Mouse (Mus musculus): ENCODE data around the gene Flnb.
A peak's percentile ranks its signal among the peaks of the same experiment; 100 is the strongest.

The Flnb gene

DNA sequence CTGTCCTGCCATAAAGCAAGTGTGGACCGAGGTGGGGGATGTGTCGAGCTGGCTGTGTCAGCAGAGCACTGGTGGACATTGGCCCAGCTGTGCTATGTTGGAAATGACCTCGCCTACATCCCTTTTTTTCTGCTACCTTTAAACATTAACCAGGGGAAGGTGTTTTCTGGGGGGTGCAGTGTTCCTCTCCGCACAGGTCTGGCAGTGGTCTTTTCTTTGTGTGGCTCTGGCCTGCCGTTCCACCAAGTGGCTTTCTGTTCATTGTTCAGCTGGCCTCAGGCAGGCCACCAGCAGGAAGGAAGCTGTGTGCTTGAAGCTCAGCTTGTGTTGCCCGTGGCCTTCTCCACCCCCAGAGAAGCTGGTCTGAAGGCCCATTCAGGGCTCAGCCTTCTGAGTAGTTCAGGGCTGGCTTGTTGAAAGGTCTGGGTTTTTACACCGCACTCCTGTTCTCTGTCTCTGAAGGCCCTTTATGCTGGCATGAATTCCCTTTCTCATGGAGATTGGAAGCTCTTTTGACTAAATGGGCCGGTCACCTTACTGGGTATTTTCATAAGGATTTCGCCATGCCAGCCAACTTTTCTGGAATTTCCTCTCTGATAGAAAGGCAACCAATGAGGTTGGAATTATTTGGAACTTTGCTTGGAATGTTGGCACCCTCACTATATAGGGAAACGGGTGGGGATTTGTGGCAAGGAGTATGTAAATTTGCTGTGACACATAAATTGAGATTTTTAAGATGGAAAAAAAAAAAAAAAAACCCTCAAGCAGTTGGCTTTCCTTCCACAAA, 8.6 kb downstream of the Flnb start:
- DNase-seq: no peak

DNA sequence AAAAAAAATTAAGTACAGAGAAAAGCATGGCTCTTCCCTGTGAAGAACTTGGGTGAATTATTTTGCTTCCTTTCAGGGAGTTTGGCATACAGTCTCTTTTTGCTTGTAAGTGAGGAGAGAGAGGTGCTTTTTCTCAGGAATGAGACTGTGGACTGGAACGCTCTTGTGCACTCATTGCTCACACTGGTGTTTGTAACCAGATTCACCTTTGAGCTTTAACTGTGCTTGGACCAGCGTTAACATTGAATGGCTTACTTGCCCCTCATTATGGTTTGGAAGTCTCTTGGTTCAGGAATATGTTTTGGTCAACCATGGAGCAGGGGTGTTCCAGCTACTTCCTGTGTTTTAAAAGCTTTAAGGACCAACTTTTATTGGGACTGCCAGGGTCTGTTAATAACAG, 11.4 kb downstream of the Flnb start:
- DNase-seq: no peak

DNA sequence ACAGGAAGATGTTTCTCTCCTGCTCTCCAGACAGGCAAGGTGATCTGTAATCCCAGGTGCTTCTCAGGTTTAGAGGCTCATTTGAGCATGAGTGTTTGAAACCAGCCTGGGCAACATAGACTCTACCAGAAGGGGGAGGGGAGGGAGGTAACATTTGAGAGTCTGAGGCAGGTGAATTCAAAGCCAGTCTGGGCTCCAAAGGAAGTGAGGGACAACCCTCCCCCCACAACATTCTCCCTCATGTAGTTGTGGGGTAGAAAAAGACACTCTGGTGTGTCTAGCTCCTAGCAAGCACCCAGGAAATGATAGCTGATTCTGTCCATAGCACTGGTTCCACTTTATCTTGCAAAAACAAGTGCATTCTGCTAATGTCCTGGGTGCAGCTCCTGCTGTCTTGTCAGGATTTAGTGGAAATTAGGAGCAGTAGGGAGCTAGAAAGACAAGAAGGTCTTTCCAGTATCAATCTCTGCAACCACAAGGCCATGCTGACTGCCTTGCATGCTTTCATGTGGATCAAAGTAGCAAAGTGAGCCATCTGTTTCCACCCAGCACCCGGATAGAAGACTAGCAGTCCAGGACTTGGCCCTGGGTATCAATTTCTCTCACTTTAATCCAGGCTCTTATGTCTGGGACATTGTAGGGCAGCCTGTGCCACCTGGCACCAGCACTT, 14.1 kb downstream of the Flnb start:
- peak; percentile 46 to 53 for DNase-seq

DNA sequence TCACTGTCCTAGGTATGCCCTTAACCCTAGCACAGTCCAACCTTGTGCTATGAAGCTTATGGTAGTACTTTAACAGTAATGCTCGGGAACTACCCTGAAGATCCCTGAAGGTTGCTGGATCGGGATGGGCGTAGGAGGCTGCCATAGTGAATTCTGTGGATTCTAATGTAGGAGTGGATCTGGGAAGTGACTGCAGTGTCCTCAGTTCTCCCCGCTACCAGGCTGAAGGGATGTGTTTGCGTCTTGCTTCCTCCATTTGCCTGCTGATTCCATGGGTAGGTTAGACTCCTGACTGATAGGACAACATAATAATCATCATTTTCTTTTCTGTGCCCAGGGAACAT, 14.7 kb downstream of the Flnb start:
- DNase-seq: no peak

DNA sequence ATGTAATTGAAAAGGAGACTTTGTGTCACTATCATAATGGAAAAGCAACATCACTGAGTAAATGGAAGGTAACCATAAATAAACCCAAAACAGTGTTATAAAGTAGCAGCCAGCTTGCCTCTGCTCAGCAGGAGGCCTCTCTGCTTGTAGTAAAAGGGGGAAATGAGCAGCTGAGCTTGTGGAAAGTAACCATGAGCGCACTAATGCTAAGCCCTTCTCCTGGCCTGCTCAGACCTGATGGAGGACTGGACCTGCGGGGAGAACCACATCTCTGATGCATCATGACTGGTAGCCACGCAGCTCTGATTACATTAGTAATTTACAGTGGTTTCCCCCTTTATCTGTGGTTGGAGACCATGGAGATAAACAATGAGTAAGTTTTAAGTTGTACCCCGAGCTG, 15.7 kb downstream of the Flnb start:
- no peak for DNase-seq

DNA sequence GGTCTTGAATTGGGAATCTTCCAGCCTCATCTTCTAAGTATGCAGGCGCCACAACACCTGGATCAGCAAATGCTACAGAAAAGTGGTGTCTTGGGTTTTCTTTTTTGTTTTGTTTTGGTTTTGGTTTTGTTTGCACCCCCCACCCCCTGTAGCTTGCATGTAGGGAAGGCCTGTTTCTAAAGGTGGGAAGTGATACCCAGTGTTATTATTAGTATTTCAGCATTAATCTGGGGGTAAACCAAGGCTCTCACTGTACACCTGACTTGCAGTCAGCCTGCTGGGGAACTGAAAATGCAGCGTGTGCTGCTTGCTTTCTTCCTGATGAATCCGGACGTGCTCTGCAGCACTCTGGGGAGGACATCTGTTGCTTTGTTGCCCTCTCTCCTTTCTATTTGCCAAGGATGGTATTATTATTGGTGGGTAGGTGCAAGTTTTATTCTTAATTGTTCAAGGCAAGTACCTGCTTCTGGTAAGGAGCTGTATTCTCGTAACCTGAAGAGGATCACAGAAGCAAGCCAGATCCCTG, 20.9 kb downstream of the Flnb start:
- no peak for DNase-seq

DNA sequence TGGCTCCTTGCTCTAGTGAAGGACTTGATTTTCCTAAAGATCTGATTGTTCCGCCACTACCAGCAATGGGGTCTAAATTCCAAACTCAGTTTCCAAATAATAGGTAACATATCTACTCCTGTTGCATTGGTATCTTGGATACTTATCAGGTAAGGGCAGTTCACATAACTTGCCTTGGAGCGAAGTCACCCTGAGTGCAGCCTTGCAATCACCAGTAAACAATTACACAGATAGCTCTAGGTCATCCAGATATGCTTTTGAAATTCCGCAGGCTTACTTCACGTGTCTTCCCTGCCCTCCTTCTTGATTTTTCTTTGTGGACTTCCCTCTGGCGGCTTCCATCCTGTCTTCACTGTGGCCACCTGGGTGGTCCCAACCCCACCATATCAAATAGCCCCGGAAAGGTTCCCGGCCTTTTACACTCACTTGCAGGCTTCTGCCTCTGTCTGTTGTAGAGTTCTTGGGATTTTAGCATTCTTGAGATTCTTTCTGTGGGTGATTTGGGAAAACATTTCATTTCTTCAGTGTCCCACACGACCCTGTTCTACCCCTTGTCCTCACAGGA, 22.3 kb downstream of the Flnb start:
- DNase-seq: no peak

DNA sequence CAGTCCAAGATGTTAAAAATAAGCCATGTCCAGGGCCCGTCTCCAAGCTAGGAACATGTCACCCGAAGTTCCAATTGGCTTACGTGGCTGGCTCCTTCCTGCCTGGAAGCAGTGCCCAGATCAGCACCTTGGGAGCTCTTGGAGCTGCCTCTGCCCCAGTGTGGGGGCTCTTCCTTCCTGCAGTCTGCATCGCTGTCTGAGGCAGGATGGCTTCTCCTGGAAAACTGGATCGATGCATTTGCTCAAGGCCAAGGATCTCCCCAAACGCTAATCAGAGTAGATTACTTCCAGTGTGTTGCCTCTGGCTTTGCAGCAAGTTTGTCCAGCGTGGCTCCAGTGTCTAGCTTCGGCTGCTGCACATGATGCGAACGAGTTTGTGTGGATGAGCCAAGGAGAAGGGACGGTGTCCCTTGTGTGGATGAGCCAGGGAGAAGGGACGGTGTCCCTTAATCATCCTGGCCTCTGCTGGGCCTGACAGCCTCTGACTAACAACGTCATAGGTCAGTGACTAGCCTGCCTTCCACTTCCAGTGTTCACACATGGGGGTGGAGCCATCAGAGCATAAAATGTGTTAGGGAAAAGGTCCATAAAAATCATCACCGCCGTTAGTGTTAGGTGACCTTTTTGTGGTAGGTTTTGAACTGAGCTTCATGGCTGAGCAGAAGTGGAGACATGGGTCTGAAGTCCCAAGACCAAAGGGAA, 25.0 kb downstream of the Flnb start:
- no peak for DNase-seq

DNA sequence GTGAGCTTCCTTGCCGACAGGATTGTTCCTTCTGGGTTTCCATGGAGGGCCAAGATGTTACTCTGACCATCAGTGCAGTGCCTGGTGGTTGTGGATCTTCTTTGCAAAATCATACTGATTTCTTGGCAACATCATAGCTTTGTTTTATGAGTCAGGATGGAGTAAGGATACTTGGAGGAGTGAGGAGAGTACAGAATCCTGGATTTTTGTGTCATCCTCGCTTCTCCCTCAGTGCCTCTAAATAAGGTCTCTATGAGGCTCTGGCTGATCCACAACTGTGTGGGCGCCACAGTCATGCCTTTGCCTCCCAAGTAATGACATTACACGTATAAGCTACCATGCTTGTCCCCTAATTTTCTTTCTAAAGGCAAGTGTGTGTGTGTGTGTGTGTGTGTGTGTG, 28.9 kb downstream of the Flnb start:
- DNase-seq: no peak

DNA sequence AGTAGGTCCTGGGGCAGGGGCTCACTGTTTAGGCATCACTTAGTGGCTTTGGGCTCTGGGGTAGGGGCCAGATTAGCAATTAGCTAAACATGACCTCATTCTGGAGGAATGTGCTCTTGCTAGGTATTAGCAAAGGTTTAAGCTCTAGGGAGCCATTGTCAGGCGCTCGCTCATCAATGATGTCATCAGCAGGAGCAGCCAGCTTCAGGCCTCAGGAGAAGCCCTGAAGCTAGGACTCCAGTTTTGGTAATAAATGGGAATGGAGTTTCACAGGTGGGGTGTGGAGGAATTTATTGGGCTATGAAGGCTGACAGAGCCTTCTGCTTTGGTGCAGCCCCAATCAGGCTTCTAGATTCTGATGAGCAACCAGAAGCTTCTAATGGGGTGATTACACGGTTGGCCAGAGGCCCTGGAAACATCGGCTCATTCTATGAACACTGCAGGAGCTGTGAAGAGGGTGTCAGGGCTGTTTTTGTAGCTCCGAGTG, 30.0 kb downstream of the Flnb start:
- no peak for DNase-seq

DNA sequence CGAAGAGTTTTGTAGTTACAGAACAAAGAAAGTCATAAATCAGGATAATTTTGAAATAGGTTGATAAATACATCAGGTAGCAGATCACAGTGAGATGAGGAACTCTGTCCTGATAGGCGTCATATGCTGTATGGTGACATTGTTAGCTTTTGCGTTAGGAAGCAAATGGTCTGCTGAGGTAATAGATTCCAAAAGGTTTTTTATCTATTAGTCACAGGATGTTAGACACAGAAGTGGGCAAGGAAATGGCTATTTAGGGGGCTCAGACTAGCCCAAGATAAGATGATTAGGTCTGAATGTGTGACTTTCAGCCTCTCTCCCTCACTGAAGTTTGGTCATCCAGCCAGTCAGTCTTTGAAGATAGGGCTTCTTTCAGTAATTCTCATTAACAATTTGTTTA, 33.2 kb downstream of the Flnb start:
- no peak for DNase-seq

DNA sequence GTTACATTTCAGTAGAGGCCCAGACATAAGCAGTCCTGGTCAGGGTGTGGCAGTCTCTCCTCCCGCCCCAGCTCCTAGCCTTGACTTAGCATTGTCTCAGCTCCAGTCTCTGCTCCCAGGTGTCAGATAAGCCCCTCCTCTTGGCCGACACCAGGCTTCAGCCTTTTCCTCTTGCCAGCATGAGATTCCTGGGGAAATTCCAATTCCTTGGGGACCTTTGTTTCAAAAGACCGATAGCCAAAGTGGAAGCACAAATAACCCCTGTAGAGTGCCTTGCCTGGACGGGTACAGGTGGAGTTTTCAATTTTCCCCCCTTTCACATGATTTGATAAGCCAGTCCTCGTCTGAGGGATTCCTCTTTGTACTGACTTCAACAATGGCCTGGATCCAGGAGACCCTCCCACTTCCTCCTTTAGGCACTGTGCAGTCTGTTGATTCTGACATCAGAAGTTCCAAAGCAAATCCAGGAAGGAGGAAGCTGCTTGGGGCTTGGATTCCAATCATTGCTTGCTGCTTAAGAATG, 33.8 kb downstream of the Flnb start:
- DNase-seq: no peak

DNA sequence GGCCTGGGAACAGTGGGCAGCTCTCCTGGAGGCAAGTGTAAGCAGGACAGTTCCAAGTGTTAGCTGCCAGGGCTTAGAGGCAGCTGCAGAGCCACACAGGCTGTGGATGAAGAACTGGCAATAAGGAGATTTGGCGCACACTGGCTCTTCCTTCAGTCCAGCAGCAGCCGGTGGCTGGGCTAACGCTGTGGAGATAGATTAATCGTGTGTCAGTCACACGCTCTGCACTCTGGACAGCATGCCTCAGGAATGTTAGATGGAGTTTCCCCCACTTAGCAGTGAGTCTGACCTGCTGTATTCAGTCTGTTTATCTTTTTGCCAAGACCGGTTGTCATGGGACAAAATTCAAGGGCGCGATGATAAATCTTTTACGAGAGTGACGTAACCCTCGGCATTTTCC, 35.9 kb downstream of the Flnb start:
- DNase-seq: no peak

DNA sequence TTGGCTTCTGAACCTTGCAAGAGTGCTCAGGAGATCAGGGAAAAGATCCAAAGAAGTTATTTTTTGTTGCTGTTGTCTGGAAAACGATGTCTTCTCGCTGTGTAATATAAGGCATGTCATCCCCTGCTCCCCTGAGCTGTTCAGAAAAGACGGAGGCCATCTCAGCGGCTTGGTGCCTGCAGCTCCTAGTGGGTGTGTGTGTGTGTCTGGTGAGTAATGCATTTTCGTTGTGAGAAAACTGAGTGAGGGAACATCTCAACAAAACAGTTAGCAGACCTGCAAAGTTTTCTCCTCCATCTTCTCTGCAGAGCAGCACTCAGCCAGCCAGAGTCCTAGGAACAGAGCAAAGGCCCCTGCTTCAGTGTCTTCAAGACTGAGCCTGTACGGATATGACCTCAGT, 36.6 kb downstream of the Flnb start:
- DNase-seq: no peak

DNA sequence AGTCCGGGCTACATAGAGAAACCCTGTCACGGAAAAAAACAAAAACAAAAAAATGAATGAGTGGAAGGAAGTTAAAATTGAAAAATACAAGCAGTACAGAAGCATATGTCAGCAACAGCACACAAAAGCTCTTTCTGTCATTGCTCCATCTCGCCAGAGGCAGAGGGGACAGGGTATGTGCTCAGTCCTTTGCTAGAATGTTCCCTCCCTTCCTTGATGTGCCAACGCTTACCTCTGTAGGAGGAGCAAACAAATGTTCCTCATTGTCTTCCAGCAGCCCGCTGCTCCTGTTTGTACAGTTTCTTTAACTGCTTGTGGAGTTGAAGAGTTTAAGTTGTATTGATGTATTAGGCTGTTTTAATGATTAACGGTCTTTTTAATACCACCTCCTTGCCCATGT, 37.3 kb downstream of the Flnb start:
- no peak for DNase-seq

DNA sequence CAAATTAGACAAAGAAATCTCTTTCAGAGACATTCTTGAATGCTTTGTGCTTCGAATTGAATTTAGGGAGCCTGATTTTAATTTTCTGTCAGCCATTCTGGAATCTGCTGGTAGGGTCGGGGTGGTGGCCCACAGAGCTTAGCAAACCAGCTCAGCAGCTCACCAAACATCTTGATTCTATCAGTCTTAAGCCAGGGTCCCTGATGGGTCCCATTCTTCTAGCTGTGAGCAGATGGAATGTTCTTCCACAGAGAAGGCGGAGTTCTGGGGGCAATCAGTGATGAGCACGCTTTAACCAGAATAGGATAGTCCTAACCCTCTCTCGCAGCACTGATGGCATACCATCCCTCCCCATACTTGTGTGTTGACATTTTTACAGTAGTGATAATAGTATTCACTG, 37.7 kb downstream of the Flnb start:
- no peak for DNase-seq

DNA sequence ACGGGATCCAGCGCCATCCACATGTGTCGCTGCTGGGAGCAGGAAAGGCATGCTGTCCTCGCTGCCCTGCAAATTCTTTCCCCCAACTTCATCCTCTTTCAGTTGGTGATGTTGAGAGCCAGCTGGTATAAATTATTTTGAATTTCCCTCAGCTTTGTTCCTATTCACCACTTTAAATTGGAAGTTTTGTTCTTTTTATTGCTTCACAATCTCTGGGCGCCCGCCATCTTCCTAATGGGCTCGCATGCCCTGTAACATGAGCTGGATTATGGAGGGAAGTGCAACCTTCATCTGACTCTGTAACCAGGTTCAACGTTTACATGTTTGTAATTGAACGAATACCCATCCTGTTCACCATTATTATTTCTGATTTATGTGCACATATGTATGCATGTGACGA, 38.6 kb downstream of the Flnb start:
- DNase-seq: no peak

DNA sequence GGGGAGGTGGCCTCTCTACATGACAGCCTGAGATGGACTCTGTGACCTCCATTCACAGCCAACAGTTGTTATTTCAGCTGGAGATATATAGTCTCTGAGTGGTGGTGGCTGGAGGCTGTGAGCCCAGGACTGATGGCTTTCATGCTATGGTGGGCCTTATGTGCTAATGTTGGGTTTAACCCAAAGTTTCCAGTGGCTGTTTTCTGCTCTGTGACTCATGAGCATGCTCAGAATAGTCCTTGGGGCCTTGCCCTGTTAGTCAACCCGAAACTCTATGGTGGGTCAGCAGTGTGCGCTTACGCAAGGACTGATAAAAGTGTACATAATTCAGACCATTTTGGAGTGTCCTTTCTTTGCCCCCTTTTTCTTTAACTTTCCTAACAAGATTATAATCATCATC, 40.1 kb downstream of the Flnb start:
- DNase-seq: no peak

DNA sequence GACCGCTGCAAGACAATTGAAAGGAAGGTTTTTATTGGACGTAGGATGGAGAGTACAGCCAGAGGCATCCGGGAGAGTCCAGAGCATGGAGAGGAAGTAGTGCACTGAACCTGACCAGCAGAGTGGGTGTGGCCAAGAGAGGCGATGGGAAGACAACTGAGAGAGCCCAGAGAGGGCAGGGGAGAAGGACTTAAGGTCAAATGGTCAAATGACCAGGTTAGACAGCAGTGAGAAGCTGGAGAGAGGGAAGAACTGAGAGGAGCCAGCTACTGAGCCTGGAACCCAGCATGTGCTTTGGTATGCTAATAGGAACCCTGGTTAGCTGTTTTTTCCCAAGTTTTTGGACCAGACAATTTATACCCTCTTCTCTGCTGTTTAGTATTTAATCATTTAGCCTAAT, 40.7 kb downstream of the Flnb start:
- no peak for DNase-seq

DNA sequence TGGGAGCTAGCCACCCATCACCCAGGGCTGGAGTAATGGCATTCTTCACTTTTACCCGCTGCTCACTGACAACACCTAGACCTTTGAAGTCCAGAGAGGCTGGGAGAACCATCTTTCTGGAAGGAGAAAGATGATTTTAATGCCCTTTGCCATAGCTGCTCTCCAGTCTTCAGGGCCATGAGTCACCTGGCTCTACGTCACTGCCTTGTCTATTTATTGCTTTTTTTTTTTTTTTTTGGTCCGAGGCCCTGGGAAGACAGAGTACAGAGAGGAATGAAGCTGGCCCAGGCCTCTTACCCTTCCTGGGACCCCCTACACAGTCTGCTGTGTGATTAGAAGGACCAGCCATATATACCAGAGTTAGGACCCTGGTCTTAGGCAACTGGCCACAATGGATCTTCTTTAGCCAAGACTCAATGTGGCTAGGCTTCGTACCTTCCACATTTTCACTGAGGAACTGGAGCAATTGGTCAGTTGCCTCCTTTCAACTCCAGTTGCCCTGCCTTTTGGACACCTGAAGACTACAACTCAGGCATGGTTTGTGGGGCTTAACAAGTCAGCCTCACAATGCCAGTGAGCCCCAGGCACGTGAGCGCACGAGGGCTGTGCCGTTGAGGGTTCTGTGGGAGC, 42.9 kb downstream of the Flnb start:
- DNase-seq: no peak

DNA sequence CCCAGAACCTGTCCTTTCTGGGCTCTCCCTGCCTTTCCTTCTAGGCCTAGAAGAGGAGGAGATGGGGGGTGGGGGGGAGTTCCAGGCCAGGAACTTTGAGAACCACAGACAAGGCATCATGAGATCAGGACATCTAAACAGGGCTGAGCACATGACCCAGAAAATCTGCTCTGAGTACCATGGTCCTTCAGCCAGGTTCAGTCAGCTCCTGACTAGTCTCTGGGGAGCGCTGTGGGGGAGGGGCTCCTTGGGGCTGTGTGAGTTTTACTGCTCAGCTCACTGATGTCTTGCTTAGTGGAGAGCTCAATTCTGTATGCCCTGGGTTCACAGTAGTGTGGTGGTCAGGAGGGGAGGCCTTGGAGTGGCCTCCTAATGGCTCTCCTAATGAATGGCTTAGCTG, 43.5 kb downstream of the Flnb start:
- no peak for DNase-seq

DNA sequence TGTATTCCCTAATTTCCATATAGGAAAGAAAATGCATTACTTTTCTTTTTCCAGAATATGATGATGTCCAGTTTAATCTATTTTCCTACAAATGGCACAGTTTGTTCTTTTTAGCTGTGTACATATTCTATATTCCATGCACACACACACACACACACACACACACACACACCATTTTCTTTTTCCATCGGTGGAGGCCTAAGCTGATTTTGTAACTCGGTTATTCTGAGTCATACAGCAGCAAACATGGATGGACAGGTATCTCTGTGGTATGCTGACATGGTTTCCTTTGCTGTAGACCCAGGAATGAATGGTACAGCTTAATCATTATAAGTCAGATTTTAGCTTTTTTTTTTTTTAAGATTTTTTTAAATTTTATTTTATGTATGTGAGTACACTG, 44.5 kb downstream of the Flnb start:
- DNase-seq: no peak

DNA sequence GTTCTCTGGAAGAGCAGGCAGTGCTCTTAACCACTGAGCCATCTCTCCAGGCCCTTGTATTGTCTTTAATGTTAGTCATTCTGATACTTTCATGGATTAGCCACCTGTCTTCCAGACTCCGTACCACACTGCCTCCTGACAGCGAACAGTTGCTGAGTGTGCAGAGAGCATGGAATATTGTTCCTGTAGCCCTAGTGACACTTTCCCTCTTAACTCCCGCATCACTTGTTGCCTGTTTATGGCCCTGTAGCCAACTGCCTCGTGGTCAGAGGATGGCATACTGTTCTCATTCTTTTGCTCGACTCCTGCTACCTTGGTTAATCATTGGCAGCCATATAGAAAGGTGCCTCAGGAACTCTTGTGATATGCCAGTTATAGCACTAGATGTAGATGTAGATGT, 45.4 kb downstream of the Flnb start:
- DNase-seq: no peak

Measured in cerebellum, postnatal 36 days (tissue).